Mouse (Mus musculus) stomach, postnatal 0 days (tissue): Measurements from ENCODE around the gene Ascc1.

ENCODE experiments used
- CTCF ChIP-seq: IDR thresholded peaks from 2 replicates; pipeline ENCODE4 v1.5.1; 2016; ENCODE audit warnings: antibody characterized with exemption, low read depth, mild to moderate bottlenecking, moderate library complexity
- EP300 ChIP-seq: optimal IDR thresholded peaks from 2 replicates; pipeline ENCODE3; 2016; ENCODE audit warnings: antibody characterized with exemption

DNA sequence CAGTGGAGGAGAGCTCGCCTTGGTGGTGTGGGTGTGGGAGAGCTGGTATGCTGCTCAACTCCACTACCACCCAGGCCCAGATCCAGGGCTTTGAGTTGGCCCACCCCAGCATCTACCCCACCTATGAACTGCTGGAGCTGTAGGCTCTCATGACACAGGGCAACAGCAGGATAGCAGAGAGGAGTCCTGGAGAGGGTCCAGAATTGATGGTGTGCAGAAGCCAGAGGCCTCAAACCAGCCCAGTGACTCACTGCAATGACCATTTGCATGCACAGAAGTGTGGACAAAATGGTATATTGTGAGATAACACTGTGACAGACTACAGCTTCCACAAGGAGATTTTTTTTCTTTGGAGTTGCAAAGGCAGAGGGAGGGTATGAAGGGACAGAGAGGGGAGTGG, 21.1 kb downstream of the Ascc1 start:
- TF ChIP-seq CTCF (no peak), EP300 (no peak)
